Mouse (Mus musculus): Measurements from ENCODE around the gene 4833439L19Rik.

DNA sequence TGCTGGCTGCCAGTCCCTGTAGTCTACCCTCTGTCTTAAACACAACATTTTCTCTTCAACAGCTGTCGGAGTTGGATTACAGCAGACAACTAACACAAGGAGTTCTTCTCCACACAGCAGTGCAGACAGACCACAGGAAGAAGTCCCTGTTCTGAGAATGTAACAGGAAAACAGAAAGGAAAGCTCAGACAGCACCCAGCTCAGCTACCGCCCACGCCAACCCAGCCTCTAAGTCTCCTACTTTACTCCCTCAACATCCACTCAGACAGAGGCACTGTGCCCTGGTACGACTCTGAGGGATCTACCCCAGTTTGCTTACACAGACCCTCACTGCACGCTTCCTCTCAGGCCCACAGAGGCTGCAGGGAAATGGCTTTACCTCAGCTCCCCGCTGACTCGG, 4.6 kb downstream of the 4833439L19Rik start:
- no peak for TF ChIP-seq POLR2A (IDR thresholded peaks at IDR 0.05; ENCODE audit: control insufficient read depth, low read depth, low read length)
- no peak for TF ChIP-seq CTCF (IDR thresholded peaks at IDR 0.05; ENCODE audit: control insufficient read depth, insufficient read depth, insufficient replicate concordance, low read depth, low read length)

Data from testis, adult 2 months (tissue).